Mouse (Mus musculus): ENCODE data around the gene Fam171a2. TPM values are rescaled to one million over a fixed set of nuclear protein-coding genes. Genes with fewer than 3 reads are reported as not detected.

Gene Fam171a2
- total RNA-seq, 2 experiments from 2014 or later, result 5.8 to 6.1 TPM

DNA sequence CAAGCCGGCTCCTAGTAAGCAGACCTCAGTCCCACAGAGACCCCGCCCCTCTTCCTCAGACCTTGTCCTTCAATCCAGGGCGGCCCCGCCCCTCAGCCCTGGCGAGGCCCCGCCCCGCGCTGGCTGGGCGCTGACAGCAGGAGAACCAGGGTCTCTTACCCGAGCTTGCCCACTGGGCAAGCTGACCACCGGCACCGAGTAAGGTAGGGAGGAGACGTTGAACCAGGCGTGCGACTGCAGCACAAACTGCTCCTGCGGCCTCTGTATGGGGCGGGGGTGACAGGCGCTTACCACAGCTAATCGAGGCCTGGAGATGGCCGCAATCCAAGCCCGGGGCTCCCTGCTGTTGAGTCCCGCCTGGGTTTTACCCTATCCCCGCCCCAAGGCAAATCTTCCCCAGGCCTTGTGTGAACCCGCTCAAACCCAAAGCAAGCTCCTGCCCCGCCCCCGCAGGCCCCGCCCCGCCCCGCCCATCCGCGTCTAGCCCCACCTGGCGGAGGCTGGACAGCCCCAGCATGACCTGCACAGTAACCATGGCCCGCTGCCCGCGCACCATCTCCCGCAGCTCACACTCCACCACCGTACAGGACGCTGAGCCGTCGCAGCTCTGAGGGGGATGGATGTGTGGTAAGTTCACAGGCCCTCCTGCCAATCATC lies 8.4 kb upstream of the Fam171a2 start:
- peak; percentile 84 to 90 for DNase-seq

DNA sequence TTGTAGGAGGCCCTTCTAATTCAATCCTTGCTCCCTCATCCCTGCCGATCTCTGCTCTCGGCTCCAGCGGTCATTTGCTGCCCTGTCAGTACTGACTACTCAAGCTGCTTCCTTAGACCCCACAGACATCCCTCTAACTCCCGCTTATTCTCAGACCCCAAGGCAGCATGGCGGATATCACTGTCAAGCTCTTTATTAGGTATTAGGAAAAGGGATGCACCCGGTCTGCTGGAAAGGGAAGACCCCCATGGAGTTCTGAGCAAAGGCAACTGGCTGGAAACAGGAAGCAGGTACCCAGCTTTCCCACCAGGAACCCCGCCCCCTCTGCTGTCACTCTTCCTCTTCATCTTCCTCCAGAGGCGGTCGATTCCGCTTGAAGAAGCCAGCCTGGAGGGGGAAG lies 5.6 kb upstream of the Fam171a2 start:
- no peak for DNase-seq

DNA sequence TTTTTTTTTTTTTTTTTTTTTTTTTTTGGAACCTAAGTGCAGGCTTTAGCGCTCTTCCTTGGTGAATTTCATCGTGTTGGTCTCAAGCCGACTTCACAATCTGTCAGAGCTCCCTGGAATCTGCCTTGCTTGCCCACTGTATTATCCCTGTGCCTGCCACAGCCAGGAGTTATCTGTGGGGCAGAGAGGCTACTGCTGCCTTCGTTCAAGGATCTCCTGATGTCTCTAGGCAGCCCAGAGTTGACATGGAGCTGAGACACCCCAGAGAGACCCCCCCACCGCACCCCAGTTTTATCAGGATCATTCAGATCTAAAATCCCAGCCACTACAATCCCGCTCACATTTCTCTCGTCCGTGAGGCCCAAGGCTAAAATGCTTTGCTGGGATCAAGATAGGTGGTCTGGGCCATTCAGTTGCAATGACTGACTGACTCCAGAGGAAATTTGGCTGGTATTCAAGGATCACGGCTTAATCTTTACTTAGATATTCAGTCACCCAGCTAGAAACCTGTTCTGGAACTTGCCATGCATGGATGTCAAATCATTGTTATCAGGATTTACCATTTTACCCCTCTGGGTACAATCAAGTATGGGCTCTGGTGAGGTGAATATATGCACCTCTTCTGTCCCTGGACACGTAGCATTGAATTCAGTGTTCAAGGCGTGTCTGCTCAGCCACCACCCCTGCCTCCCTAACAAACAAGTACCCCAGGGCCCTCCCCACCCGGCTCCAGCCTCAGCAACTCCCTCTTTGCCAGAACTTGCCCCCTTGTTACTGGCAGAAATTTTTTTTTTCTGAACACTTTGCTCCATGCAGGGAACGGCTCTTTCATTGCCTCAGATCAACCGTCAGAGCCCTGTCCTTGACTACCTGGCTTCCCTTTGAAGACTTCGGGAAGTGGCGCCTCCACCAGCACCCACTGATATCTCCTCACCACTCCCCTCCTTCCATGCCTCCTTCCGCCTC lies 1.8 kb upstream of the Fam171a2 start:
- DNase-seq, result no peak

DNA sequence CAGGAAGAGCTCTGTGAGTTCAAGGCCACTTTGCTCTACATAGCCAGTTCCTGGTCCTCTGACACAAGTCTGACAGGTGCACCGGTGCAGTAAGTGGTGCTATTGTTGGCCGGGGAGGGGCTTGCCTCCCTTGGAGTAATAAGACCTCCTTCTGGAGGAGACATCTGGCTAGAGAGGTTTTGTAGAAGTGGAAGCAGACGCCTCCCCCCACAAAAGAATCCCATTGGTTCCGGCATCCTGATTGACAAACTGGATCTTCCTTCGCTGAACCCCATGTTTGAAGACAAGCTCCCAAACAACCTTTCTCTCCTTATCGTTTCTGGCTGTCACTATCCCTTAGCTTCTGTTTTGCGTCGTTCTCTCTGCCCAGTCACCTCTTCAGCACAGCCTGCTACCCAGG lies 845 bp upstream of the Fam171a2 start:
- DNase-seq, result no peak

DNA sequence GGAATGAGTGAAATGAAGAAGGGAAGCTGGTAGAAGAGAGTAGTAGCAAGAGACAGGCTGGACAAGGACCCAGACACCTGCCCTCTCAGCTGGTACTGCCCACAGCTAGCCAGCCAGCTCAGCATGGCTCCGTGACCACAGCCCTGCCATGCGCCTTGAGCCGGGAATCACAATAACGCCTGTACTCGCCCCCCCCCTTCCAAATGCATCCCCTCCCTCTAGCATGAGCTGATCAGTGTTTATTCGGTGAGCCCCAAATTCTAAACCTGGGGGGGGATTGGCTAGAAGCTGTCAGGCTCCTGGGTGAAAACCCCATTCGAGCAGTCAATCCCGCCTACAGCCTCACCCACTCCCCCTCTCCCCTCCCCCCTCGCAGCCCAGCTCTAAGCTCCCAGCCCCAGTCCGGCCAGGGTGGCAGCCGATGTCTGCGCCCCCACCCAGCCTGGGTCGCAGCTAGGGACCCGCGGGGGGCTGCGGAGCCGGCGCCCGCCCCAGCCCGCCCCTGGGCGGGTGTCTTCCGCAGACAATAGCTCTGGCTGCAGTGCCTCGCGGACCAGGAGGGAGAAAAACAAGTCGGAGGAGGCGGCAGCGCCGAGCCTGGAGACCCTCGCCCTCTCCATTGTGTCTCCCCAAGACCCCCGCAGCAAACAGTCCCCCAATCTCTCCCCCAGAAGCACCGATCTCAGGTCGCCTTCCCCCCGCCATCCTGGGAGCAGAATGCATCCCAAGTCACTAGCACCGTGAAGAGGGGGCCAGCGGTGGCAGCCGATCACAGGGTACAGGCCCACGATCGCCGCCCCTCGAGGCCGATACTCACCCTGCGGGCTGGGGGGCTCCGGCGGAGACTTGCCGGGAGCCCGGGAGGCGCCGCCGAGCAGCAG lies 661 bp downstream of the Fam171a2 start:
- peak in 1 of 2 experiments; percentile 49 for DNase-seq

DNA sequence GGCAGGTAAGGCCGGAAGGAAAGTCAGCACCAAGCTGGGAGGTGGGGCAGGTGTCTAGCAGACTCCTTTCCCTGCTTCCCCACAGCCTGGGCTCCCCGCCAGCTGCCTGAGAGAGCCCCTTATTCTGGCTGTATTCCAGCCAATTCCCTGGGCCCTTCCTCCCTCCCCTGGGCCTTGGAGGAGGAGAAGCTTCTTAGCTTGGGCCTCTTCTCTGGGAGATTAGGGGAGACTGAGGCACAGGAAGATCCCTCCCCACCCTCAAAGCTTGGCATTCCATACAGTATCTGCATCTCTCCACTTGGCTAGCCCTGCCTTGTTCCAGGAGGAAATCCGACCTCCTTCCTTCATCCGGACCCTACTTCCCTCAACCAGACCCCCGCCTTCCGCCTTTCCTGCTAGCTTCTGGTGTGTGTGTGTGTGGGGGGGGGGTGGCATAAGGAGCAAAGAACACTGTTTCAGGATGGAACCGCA lies 1.6 kb downstream of the Fam171a2 start:
- peak in 1 of 2 experiments; percentile 60 for DNase-seq

DNA sequence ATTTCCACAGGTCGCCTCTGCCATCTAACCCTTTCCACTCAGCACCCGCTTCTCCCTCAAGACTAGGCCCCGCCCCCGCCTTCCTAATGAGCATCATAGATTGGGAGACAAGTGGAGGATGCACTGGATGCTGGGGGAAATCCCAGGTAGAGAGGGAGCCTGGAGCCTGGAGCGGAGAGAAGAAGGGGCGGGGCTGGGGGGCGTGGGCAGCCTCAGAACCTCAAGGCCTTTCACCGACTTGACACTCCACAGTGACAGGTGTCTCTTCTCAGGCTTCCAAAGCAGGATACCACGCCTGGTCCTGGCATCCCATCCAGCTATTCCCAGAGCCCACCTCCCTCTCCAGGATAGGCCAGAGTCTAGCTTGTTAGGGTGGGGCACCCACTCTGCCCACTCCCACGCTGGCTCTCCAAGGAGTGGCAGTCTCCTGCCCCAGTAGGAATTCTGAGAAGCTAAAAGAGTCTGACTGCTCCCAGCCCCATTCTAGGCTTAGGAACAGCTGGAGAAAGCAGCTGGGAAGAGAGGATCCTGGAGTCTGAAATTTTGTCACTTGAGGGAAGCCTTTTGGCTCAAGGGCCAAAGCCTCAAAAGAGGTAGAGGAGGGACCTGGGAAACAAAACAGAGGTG lies 2.1 kb downstream of the Fam171a2 start:
- DNase-seq, result no peak

DNA sequence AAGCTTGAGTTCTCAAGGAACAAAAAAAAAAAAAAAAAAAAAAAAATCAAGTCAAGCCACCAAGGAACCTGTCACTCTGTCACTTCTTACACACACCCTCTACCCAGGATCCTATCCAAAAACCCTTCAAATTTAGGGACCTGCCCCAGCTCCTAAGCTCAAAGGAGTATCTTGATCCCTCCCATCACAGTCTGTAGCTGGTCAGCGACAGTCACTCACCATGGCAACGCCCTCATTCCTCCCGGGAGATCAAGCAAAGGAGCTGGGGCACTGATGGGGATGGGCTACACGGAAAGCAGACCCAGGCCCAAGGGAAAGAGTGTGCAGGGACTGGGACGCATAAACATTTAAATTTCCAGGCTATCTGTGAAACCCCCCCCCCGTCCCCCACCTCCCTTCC lies 2.7 kb downstream of the Fam171a2 start:
- DNase-seq, result no peak

DNA sequence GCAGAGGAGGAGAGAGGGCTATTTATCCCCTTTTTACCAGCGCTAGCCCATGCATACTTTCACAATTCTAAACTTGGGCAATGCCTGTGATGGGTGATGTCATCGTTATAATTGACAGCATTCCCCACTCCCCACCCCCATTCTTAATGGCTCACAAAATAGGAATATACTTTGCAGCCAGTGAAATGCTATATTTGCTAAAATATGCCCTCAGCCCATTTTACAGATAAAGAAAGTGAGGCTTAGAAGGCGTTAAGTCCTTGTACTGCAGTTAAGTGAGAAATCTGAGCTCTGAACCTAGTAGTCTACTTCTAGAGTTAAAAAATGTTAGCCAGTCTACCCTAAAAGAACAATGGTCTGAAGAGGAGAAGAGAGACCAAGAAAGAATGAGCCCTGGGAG lies 3.2 kb downstream of the Fam171a2 start:
- DNase-seq, result no peak

DNA sequence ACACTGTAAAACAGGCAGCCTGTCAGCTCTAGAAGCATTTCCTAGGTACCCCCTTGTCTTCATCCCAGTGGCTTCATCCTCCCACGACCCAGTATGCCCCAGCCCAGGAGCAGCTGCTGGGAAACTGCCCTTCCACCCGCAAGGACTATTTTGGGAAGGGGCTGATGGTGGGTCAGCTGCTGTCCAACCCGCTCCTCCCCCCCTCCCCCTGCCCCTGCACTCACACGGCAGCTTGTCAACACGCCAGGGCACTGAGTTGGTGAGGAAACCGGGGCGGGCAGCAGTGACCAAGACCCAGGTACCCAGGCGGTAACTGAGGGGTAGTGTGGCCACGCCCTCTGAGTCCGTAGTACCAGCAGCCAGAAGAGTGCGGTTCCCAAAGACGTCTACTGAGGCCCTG lies 3.7 kb downstream of the Fam171a2 start:
- DNase-seq, result no peak

DNA sequence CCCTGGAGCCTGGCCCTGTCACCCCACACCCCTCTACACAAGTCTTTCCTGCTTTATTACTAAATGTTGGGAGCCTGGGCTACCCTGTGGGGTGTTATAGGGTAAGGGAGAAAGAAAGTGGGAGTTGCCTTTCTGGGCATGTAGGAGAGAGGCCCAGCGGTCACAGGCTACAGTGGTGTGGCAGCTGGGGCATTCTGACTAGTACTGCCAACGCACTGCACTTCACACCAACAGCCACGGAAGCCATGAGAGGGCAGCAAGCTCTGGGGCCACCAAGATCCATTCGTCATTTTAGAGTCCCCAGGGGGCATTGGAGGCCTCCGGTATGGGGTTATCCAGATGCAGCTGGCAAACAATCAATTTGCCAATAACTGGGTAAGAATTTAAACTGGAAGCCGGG lies 5.4 kb downstream of the Fam171a2 start:
- DNase-seq, result no peak

DNA sequence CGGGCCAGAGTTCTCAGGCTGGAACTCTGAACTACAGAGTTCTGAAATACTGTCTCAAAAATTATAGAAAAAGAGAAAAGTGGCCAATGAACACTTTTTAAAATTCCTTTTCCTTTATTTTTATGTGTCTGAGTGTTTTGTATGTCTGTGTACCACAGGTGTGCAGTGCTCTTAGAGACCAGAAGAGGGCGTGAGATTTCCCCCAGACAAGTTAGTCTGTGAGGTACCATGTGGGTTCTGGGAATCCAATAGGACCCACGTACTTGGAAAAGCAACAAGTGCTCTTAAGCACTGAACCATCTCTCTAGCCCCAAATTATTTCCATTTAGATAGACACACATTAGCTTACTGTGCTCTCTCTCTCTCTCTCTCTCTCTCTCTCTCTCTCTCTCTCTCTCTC lies 6.0 kb downstream of the Fam171a2 start:
- DNase-seq, result no peak

DNA sequence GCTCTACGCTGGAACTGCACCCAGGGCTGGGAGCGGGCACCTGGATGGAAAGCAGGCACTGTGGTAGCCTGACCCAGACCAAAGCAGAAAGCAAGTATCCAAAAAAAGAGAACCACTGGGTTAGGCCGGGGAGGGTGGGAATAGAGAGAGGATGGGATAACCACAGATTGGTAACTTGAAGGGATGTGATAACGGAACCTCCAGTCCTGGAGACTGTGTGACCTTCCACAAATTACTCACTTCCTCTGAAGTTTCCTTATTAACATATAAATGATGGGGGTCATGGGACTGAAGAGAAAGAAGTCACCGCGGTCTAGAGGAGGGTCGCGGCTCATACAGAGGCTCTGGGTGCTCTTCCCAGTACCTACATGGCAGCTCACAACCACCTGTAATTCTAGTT lies 7.2 kb downstream of the Fam171a2 start:
- no peak for DNase-seq

DNA sequence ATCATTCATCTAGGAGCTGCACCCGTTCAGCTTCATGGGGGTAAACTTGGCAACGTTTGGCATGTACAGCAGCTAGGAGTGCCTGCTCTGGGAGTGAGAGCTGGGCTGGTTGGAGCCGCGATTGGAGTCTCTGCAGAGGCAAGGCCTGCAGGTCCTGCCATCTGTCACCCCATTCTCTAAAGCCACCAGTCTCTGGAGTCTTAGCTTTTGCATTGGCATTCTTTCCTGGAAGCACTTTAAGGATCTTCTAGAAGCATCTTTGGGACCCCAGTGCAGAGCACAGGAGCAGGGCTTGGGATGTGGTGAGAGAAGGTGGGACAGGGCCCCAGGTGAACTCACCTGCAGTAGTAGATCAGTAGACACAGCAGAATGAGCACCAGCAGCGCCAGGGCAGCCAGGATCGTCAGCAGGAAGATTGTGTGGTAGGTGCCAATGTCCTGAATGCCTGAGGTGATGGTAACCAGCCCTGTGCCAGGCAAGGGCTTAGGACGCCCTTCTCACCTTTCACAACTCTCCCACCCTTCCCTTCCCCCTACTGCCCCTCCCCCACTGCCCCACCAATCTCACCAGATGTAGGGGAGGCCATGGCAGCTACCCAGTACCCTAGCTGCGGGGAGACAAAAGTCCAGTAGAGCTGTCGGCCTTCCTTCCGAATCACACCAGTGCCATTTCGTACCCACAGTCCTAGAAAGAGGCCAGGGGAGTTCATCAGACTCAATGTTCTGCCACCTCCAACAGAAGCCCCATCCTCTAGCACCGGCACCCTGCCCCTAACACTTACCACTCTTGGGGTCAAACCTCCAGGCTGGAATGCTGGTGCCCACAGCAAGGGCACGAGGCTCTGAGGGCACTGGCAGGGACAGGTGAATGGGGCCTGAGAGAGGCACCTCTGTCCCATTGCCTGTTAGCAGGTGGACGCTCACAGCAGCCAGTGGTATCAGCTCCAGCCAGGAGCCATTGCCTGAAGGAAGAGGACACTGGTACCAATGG lies 8.1 kb downstream of the Fam171a2 start:
- DNase-seq, result no peak

DNA sequence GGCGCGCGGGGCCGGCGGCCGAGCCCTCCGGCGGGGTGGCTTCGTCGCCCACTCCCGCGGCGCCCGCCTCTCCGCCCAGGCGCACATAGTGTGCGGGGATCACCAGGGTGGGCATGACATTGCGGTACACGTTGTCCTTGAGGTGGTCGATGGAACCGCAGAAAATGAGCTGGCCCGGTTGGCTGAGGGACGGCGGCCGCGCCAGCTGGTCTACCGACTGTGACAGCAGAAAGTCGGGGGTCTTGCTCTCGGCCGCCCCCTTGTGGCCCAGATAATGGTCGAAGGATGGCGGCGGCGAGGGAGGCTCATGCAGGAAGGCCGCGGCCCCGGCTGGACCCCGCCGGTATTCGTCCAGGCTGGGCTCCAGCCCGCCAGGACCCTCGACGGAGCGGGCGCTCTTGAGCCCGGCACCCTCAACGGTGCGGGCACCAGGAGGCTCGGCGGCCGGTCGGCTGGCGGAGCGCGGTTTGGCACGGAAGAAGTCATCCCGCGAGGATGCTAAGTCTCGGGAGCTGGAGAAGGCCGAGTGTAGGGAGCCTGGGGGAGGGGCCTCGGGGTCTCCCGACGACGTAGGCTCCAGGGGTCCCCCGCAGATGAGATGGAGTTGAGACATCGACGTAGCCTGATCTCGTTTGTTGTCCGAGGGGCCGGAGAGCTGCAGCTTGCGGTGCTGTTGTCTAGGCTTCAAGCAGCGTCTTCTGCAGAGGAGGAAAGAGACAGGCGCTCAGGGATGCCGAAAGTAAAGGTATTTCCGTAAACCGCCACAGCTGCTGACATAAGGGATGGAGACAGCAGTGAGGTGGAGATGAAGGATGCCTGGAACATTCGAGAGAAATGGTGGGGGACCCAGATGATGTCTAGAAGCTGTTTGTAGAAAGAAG lies 9.0 kb downstream of the Fam171a2 start:
- peak; percentile 89 to 91 for DNase-seq

DNA sequence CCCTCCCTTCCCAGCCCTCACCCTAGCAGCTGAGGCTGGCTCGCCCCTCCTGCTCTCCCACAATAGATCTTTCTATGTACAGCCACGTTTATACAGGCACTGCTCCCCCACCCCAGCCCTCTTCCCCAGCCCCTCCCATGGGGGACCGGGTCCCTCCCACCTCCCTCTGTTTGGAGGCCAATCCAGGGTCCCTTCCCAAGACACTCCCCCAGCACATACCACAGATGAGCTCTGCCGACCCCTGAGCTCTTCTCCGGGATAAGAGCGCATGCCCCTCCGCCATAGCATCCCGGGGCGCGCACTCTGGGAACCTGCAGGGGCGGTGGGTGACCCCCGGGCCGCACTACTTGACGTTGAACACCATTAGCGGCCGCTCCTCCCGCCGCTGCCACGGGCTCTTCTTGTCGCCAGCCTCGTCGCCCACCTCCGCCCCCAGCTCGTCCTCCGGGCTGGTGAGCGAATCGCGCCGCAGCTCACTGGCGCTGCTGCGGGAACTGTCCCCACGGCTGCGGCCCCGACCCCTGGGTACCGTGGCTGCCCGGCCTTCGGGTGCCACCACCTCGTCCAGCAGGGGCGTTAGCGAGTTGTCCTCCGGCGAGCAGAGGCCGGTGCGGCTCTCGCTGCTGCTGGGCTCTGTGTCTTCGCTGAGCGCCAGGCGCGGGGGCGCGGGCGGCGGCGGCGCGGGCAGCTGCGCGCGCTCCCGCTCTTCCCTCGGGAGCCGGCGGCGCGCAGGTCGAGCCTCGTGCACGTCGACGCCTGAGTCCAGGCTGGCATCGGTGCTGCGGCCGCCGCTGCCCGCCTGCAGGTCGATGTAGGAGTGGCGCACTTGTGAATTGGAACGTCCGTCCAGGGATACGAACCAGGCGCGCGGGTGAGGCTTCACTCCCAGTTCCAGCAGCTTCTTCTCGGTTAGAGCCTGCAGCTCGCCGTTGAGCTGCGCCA lies 10.1 kb downstream of the Fam171a2 start:
- DNase-seq, result peak; percentile 83 to 88

DNA sequence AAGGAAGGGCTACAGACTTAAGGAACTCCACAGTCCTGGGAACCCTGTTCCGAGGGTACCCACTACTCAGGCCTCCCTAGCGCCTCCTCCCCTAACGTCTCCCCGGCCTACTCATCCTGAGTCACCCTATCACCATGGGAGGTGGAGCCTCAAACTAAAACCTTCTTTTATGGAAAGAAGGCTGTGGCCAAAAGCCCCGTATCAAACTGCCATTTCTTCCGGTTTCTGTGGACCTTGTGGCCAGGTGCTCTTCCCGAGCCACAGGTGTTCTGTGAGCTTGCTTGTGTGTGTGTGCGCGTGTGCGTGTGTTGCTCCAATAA lies 11.1 kb downstream of the Fam171a2 start:
- peak; percentile 50 to 57 for DNase-seq

DNA sequence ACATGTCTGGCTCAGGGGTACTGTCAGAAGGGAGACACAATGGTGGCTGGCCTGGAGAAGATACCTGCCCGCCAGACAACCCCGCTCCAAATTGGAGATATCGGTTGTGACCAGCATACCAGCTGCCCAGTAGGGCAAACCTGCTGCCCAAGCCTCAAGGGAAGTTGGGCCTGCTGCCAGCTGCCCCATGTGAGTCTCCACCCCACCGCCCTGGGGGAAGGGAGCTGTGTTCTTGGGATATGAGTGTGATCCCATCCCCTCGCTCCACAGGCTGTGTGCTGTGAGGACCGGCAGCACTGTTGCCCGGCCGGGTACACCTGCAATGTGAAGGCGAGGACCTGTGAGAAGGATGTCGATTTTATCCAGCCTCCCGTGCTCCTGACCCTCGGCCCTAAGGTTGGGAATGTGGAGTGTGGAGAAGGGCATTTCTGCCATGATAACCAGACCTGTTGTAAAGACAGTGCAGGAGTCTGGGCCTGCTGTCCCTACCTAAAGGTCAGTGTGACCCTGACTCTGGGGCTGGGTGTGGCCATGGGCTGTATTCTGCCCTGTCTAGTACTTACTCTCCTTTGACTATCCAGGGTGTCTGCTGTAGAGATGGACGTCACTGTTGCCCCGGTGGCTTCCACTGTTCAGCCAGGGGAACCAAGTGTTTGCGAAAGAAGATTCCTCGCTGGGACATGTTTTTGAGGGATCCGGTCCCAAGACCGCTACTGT lies 11.6 kb downstream of the Fam171a2 start:
- peak; percentile 43 to 69 for DNase-seq
